Mouse (Mus musculus) liver, embryonic 15.5 days (tissue): Measurements from ENCODE around the gene Cog6. TPM values are rescaled to one million over a fixed set of nuclear protein-coding genes. Genes with fewer than 3 reads are reported as not detected.

Experiments
- ATAC-seq: fragments of 200-750 bp; cut with Nextera tagmentation; 2 replicates; pipeline ENCODE4 v1.8.0; 2017; ENCODE audit warnings: moderate number of reproducible peaks, mild to moderate bottlenecking, moderate library complexity; ENCODE audit not compliant: insufficient read depth
- H3K27ac ChIP-seq: fragments of 300-500 bp; sonication (generic); replicated peaks from 2 replicates; pipeline ENCODE4 v1.5.1; 2015; ENCODE audit warnings: mild to moderate bottlenecking, inconsistent platforms
- H3K27me3 ChIP-seq: fragments of 300-500 bp; sonication (generic); 2 replicates; pipeline ENCODE4 v1.6.1; 2015; ENCODE audit warnings: mild to moderate bottlenecking, inconsistent platforms
- H3K36me3 ChIP-seq: fragments of 300-500 bp; sonication (generic); replicated peaks from 2 replicates; pipeline ENCODE4 v1.6.1; 2015; ENCODE audit warnings: moderate library complexity, mild to moderate bottlenecking, inconsistent platforms
- H3K4me1 ChIP-seq: fragments of 300-500 bp; sonication (generic); replicated peaks from 2 replicates; pipeline ENCODE4 v1.6.1; 2015; ENCODE audit warnings: inconsistent platforms
- H3K4me2 ChIP-seq: fragments of 300-500 bp; sonication (generic); 2 replicates; pipeline ENCODE4 v1.6.1; 2015; ENCODE audit warnings: moderate library complexity, mild to moderate bottlenecking, inconsistent platforms
- H3K4me3 ChIP-seq: fragments of 300-500 bp; sonication (generic); replicated peaks from 2 replicates; pipeline ENCODE4 v1.5.1; 2015; ENCODE audit warnings: mild to moderate bottlenecking, inconsistent platforms
- H3K9ac ChIP-seq: fragments of 300-500 bp; sonication (generic); 2 replicates; pipeline ENCODE4 v1.6.1; 2015; ENCODE audit warnings: moderate library complexity, mild to moderate bottlenecking, inconsistent platforms
- H3K9me3 ChIP-seq: fragments of 300-500 bp; sonication (generic); replicated peaks from 2 replicates; pipeline ENCODE4 v1.6.1; 2016; ENCODE audit warnings: inconsistent platforms
- WGBS: fragments of 180-500 bp; shearing (Covaris S2); methylation state at CpG from one replicate; pipeline ENCODE4 v1.1.7; 2015; ENCODE audit warnings: mixed read lengths; ENCODE audit not compliant: insufficient replicate concordance; 5-methylcytosine and 5-hydroxymethylcytosine counted together
- polyA plus RNA-seq: library from polyadenylated mRNA; unstranded; fragments of >200 nt; fragmentation: Nextera tagmentation; extraction: Ambion mirVana; gene quantifications from 2 replicates; pipeline ENCODE4 v1.2.1, GENCODE M21; 2015

Cog6 gene
- polyA plus RNA-seq, 1 experiment from 2014 or later, result 13.4 TPM

DNA sequence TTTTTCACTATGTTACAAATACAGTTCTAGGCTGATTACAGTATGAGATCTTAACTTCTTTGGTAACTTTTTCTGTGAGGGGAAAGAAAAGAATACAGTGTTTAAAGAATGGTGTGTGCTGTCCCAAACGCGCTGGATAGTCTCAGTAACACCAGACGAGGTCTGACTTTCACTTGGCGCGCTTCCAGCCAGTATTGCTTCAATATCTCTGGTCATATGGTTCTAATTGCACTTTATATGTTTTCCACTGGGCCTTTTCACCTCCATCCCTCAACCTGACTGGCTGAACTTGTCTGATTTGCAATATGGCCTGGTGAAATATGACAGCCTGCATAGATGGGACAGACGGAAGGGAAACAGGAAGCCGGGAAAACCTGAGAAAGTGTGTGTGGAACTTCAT, 27.2 kb upstream of the Cog6 start:
- Histone ChIP-seq H3K9me3 (no peaks in the 10 kb centered on the region), H3K36me3 (no peaks in the 10 kb centered on the region), H3K4me1 (peaks cover 4% of the 10 kb centered on the region; the same call in 1 of the 2 replicates), H3K9ac (no peak overlapping the region), H3K27ac (no peak overlapping the region), H3K4me3 (no peak overlapping the region), H3K4me2 (no peak overlapping the region), H3K27me3 (peaks cover 50% of the 10 kb centered on the region)
- WGBS, result 59% methylated on average over 7 of the region's 7 CpGs
- no peak for ATAC-seq

DNA sequence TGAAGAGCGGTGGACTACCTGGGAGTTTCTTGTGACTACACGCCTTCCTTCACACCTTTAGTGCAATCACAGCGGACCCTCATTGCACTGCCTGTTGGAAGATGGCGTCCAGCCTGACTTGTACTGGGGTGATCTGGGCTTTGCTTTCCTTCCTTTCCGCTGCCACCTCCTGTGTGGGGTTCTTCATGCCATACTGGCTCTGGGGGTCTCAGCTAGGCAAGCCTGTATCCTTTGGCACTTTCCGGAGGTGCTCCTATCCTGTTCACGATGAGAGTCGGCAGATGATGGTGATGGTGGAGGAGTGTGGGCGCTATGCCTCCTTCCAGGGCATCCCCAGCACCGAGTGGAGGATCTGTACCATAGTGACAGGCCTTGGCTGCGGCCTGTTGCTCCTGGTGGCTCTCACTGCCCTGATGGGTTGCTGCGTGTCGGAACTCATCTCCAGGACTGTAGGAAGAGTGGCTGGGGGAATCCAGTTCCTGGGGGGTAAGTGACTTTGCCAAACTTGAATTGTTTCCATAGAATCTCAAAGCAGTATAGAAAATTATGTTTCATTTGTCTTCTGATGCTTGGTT, 26.3 kb upstream of the Cog6 start:
- Histone ChIP-seq H3K4me1 (peaks cover 4% of the 10 kb centered on the region; the same call in 1 of the 2 replicates), H3K9ac (no peak overlapping the region), H3K27ac (no peak overlapping the region), H3K27me3 (peaks cover 60% of the 10 kb centered on the region), H3K36me3 (no peaks in the 10 kb centered on the region), H3K4me3 (no peak overlapping the region), H3K9me3 (no peaks in the 10 kb centered on the region), H3K4me2 (no peak overlapping the region)
- 70% methylated on average over 13 of the region's 13 CpGs for WGBS
- ATAC-seq, result no peak

DNA sequence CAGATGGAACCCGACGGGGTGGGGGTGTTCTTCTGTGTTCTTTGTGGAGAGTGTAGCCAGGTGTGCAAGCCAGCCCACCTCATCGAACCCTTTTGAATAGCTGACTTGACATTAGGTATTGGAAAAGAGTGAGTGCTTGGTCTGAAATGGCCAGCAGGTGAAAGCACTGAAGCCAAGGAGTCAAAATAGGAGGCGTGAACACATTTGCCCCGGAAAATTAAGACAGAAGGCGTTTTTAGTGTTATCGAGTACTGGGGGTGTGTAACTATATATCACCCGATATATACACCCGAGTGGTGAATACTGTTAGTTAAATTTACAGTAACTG, 25.2 kb upstream of the Cog6 start:
- Histone ChIP-seq H3K27me3 (peaks cover 63% of the 10 kb centered on the region), H3K4me2 (peak overlapping the region; percentile 68), H3K36me3 (no peaks in the 10 kb centered on the region), H3K27ac (no peak overlapping the region), H3K4me3 (peak overlapping the region; percentile 53), H3K9me3 (no peaks in the 10 kb centered on the region), H3K9ac (no peak overlapping the region), H3K4me1 (peaks cover 4% of the 10 kb centered on the region; the same call in 1 of the 2 replicates)
- WGBS, result 30% methylated on average over 9 of the region's 9 CpGs
- no peak for ATAC-seq

DNA sequence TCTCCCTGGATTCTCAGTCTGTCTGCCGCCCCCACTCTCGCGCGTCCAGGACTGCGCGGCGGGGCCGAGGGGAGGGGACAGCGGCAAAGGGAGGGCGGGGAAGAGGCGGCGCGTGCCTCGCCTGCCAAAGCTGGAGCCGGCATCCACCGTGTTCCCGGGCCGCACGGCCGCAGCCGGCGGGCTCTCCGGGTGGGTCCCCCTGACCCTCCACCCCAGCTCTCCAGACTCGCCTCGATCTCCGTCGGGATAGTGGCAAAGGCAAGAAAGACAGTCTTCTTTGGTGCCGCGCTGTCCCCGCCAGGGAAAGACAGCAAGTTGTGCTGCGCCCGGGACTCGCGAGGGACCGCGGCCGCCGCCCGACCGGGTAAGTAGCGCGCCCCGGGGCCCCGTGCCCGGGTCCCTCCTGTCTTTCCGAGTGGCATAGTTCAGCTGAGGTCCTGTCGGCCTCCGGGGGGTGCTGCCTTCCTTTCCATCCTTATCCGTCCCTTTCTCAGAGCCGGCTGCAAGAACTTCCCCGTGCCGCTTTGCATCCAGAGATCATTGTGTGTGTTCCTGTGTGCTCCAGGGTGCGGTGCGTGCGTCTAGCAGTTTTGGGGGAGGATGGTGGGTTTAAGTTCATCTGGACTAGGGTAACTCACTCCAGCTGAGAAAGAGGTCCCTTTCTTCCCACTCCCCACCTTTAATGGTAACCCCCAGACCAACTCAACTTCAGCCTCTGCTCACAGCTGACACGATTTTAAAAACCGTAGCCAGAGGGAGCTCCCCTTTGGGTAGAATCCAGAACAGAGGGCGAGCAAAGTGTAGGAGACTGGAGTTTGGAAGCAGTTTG, 24.6 kb upstream of the Cog6 start, which contains the start of gene Lhfp:
Gene Lhfp (plus strand): TSS at position 118 of the 829 bp plus-strand sequence.
- no peak within 1 kb of the TSS for H3K9ac ChIP-seq
- no peaks in the 10 kb centered on the region for H3K9me3 ChIP-seq
- no peaks in the 10 kb centered on the region for H3K36me3 ChIP-seq
- ATAC-seq, result no peak
- no peak within 1 kb of the TSS for H3K27ac ChIP-seq
- peaks cover 4% of the 10 kb centered on the region; the same call in 1 of the 2 replicates for H3K4me1 ChIP-seq
- WGBS, result under 1% methylated on average over 58 of the region's 58 CpGs
- H3K4me3 ChIP-seq, result peak within 1 kb of the TSS; percentile 53
- peak within 1 kb of the TSS; percentile 68 for H3K4me2 ChIP-seq
- H3K27me3 ChIP-seq, result peaks cover 63% of the 10 kb centered on the region

DNA sequence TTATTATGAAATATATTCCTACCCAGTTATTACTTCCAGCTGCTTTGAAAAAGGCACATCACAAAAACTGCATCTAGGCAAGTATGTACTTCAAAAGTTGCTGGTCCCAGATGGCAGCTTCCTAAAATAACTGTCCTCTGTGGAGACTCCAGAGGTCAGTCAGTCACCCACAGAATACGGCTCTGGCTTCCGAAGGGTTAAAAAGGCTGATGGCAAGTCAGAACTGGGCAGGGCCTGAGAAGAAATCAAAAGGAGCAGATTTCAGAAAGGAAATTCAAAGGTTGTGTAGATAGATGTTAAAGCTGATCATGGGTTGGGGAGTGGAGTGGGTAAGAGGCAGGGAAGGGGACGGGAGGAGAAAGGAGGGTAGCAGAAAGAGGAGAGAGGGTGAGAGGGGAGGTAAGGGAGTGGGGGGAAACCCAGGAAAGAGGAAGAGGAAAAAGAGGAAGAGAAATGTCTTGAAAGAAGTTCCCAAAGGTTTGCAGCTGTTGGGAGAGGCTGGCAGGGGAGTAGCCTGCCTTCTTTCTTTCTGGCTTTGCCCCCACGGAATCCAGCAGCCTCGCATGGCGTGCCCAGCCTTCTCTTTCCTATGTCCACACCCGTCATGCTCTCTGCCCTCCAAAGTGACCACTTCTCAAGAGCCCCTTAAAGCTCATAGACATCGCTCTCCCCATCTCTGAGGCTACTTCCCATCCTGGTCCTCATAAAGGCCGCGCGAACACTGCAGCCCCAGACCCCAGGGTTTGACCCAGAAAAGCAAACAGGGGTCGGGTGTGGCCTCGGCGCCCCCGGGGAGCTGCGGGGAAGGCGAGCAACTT, 23.8 kb upstream of the Cog6 start:
- ATAC-seq, result no peak
- Histone ChIP-seq H3K4me1 (peaks cover 4% of the 10 kb centered on the region; the same call in 1 of the 2 replicates), H3K27ac (no peak overlapping the region)

DNA sequence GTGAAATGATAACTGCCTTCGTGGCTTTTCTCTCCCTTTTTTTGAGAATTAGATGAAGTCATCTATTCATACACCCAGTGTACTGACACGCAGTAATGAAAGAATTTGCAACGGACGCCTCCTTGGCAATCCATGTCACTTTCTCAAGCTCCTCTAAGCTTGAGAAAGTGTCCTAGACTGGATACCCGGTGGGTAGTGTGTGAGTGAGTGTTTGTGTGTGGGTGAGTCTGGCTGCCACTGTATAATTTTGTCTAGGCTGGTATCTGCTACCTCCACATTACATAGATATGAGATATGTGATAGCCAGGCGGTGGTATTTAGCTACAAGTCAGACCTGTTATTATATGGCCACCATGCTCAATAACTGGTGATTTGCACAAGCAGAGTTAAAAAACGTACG, 22.7 kb upstream of the Cog6 start:
- ATAC-seq, result no peak
- Histone ChIP-seq H3K36me3 (no peaks in the 10 kb centered on the region), H3K4me3 (no peak overlapping the region), H3K27me3 (peaks cover 63% of the 10 kb centered on the region), H3K4me1 (peaks cover 4% of the 10 kb centered on the region; the same call in 1 of the 2 replicates), H3K9me3 (no peaks in the 10 kb centered on the region), H3K4me2 (no peak overlapping the region), H3K9ac (no peak overlapping the region), H3K27ac (no peak overlapping the region)
- 51% methylated on average over 8 of the region's 8 CpGs for WGBS

More for the DNA sequence above, 23.8 kb upstream of the Cog6 start:
- Histone ChIP-seq H3K4me3 (peak overlapping the region; percentile 53), H3K9ac (no peak overlapping the region), H3K36me3 (no peaks in the 10 kb centered on the region), H3K9me3 (no peaks in the 10 kb centered on the region), H3K27me3 (peaks cover 63% of the 10 kb centered on the region), H3K4me2 (peak overlapping the region; percentile 68)
- WGBS, result 7% methylated on average over 17 of the region's 17 CpGs

DNA sequence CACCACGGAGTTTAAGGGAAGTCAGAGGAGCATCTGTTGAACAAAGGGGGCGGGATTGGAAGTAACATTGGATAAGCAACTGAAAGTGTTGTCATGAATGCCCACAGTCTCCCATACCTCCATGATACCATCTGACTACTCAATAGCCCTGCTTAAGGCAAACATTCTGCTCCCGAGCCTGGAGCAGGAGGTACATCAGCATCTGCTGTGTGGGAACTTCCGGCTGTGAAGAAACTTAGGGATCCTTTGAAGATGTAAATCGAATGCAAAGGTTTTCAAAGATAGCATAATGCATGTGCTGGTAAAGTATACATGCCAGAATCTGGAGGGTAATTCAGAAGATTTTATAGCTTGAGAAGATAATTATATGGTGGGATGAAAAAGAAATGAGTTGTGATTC, 21.9 kb upstream of the Cog6 start:
- Histone ChIP-seq H3K9ac (no peak overlapping the region), H3K27ac (no peak overlapping the region), H3K4me1 (peaks cover 4% of the 10 kb centered on the region; the same call in 1 of the 2 replicates), H3K4me3 (no peak overlapping the region), H3K9me3 (no peaks in the 10 kb centered on the region), H3K4me2 (no peak overlapping the region), H3K27me3 (peaks cover 58% of the 10 kb centered on the region), H3K36me3 (no peaks in the 10 kb centered on the region)
- WGBS, result 48% methylated on average over 5 of the region's 5 CpGs
- ATAC-seq, result no peak

DNA sequence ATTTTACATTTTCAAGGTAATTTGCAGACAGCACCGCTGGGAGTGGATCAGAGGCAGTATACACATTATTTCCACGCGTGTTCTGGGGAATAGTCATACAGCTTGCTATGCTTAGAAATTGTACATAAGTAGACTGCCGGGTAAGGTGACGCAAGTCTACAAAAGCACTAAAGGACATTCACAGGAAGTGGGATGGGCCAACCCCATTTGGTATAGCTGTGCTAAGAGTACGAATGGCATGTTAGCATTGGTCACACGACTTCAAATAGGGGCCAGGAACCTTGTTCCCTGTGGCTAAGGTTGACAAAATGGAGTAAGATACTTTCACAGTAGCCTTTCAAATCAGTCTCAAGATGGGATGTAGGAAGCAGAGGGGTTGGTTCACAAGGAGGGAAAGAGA, 19.9 kb upstream of the Cog6 start:
- Histone ChIP-seq H3K4me2 (no peak overlapping the region), H3K9me3 (no peaks in the 10 kb centered on the region), H3K27me3 (peaks cover 41% of the 10 kb centered on the region), H3K4me1 (peaks cover 3% of the 10 kb centered on the region; the same call in 1 of the 2 replicates), H3K36me3 (no peaks in the 10 kb centered on the region), H3K4me3 (no peak overlapping the region), H3K9ac (no peak overlapping the region), H3K27ac (no peak overlapping the region)
- WGBS, result 59% methylated on average over 7 of the region's 7 CpGs
- ATAC-seq, result no peak

DNA sequence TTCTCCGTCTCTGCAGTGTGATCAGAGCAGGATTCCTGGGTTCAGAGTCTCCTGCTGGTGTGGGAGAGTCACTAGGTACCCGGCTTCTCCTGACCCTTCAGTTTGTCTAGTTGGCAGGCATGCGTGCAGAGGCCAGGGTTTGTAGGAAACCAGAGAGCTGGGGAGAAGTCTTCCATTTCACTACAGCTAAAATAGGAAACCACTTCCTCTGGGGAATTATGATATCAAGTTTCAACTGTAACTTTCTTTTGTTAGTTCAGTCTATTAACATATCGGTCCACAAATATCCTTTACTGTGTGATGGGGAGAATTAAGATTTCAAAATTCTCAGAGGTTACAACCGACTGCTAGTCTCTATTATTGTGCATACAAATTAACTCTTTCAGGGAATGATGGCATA, 19.0 kb upstream of the Cog6 start:
- ATAC-seq, result no peak

DNA sequence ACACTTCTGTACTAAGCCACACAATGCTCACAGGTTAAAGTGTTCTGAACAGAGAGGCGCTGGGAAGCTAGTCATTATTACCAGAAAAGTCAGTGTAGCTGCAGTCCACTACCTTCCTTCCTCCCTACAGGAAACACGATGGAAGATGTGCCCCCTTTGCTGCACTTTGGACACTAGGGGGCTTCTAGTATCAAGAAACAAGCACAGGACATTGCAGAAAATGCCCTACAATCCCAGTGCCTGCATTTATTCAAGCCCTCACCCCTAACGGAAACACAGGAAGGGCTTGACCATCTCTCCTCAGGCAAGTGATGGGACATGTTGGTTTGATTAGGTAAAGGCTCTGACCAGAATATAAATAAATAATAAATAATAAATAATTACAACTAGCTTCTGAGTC, 16.4 kb upstream of the Cog6 start:
- Histone ChIP-seq H3K9me3 (no peaks in the 10 kb centered on the region), H3K9ac (no peak overlapping the region), H3K4me2 (no peak overlapping the region), H3K27ac (no peak overlapping the region), H3K4me3 (no peak overlapping the region), H3K27me3 (peaks cover 10% of the 10 kb centered on the region), H3K4me1 (no peaks in the 10 kb centered on the region), H3K36me3 (no peaks in the 10 kb centered on the region)
- ATAC-seq, result no peak
- 18% methylated on average over 3 of the region's 3 CpGs for WGBS

More for the DNA sequence above, 19.0 kb upstream of the Cog6 start:
- no peak overlapping the region for H3K4me3 ChIP-seq
- no peaks in the 10 kb centered on the region for H3K9me3 ChIP-seq
- WGBS, result 60% methylated on average over 5 of the region's 5 CpGs
- H3K27me3 ChIP-seq, result peaks cover 35% of the 10 kb centered on the region
- no peaks in the 10 kb centered on the region for H3K4me1 ChIP-seq
- H3K4me2 ChIP-seq, result no peak overlapping the region
- no peaks in the 10 kb centered on the region for H3K36me3 ChIP-seq
- H3K27ac ChIP-seq, result no peak overlapping the region
- H3K9ac ChIP-seq, result no peak overlapping the region

DNA sequence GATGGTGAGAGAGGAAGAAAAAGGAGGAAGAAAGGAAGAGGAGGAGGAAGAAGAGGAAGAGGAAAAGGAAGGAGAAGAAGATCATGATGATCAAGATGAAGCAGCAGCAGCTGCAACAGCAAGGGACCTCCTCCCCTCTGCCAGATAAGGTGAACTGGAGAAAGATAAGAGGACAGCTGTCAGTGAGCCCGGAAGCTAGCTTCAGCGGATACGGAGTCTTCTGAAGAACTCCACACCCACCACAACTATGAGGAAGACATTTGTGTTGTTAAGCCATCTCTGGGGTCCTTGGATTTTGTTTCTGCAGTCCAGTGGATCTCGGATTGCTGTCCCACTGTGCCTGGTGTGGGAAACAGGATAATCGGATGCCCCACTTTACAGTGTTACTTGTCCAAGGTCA, 15.4 kb upstream of the Cog6 start:
- no peak overlapping the region for H3K4me2 ChIP-seq
- no peaks in the 10 kb centered on the region for H3K36me3 ChIP-seq
- H3K9ac ChIP-seq, result no peak overlapping the region
- no peak for ATAC-seq
- 7% methylated on average over 5 of the region's 5 CpGs for WGBS
- H3K4me1 ChIP-seq, result no peaks in the 10 kb centered on the region
- no peaks in the 10 kb centered on the region for H3K9me3 ChIP-seq
- no peak overlapping the region for H3K4me3 ChIP-seq
- peaks cover 5% of the 10 kb centered on the region; the same call in 1 of the 2 replicates for H3K27me3 ChIP-seq
- no peak overlapping the region for H3K27ac ChIP-seq
